Mouse (Mus musculus) stomach, embryonic 16.5 days (tissue): ENCODE data around the gene Polr1c. TPM values are rescaled to one million over a fixed set of nuclear protein-coding genes. Genes with fewer than 3 reads are reported as not detected.

ENCODE experiments used
- ATAC-seq: fragments of 200-750 bp; cut with Nextera tagmentation; 2 replicates; pipeline ENCODE4 v1.8.0; 2017; ENCODE audit warnings: moderate number of reproducible peaks, moderate TSS enrichment; ENCODE audit not compliant: insufficient read depth, low FRiP score
- H3K27ac ChIP-seq: fragments of 300-500 bp; sonication (generic); 2 replicates; pipeline ENCODE4 v1.5.1; 2014; ENCODE audit warnings: low read length
- H3K27me3 ChIP-seq: fragments of 300-500 bp; sonication (generic); 2 replicates; pipeline ENCODE4 v1.6.1; 2014; ENCODE audit warnings: low read length, control low read depth, mixed read lengths; ENCODE audit not compliant: control insufficient read depth, insufficient read depth
- H3K36me3 ChIP-seq: fragments of 300-500 bp; sonication (generic); 2 replicates; pipeline ENCODE4 v1.6.1; 2014; ENCODE audit warnings: low read length; ENCODE audit not compliant: control insufficient read depth, insufficient read depth
- H3K4me1 ChIP-seq: fragments of 300-500 bp; sonication (generic); 2 replicates; pipeline ENCODE4 v1.6.1; 2014; ENCODE audit warnings: low read length, control low read depth, mixed read lengths; ENCODE audit not compliant: control insufficient read depth, insufficient read depth
- H3K4me2 ChIP-seq: fragments of 300-500 bp; sonication (generic); 2 replicates; pipeline ENCODE4 v1.6.1; 2014; ENCODE audit warnings: low read depth, low read length, mixed read lengths
- H3K4me3 ChIP-seq: fragments of 300-500 bp; sonication (generic); replicated peaks from 2 replicates; pipeline ENCODE4 v1.5.1; 2014; ENCODE audit warnings: mild to moderate bottlenecking, low read length
- H3K9ac ChIP-seq: fragments of 300-500 bp; sonication (generic); 2 replicates; pipeline ENCODE4 v1.6.1; 2014; ENCODE audit warnings: low read length
- H3K9me3 ChIP-seq: fragments of 300-500 bp; sonication (generic); replicated peaks from 2 replicates; pipeline ENCODE4 v1.6.1; 2016; ENCODE audit warnings: low read length, control low read depth; ENCODE audit not compliant: control insufficient read depth
- WGBS: fragments of 180-500 bp; shearing (Covaris S2); extraction: QIAGEN DNeasy Blood & Tissue Kit; methylation state at CpG from one replicate; pipeline ENCODE4 v1.1.7; 2014; 5-methylcytosine and 5-hydroxymethylcytosine counted together
- polyA plus RNA-seq: library from polyadenylated mRNA; unstranded; fragments of >200 nt; fragmentation: Nextera tagmentation; extraction: Ambion mirVana; gene quantifications from 2 replicates; pipeline ENCODE4 v1.2.1, GENCODE M21; 2015

Gene Polr1c
- polyA plus RNA-seq, 1 experiment from 2014 or later: 67.9 TPM

- peak overlapping the region; percentile 26 for H3K27ac ChIP-seq
- peaks cover 27% of the 10 kb centered on the region for H3K4me1 ChIP-seq
- H3K4me3 ChIP-seq: no peak overlapping the region
- WGBS: 70% methylated on average over 10 of the region's 10 CpGs
- H3K4me2 ChIP-seq: no peak overlapping the region
- no peaks in the 10 kb centered on the region for H3K9me3 ChIP-seq
- peaks cover 10% of the 10 kb centered on the region; the same call in 1 of the 2 replicates for H3K36me3 ChIP-seq
- no peak for ATAC-seq
- no peaks in the 10 kb centered on the region for H3K27me3 ChIP-seq
- H3K9ac ChIP-seq: no peak overlapping the region
These were observed 20.3 kb upstream of the Polr1c start for GRCm38 (mm10) chr17:46268026-46268720.

GRCm38 (mm10) chr17:46267511-46267910, 19.7 kb upstream of the Polr1c start:
- 79% methylated on average over 7 of the region's 7 CpGs for WGBS
- H3K9me3 ChIP-seq: no peaks in the 10 kb centered on the region
- H3K27ac ChIP-seq: peak overlapping the region; percentile 26
- no peak for ATAC-seq
- H3K27me3 ChIP-seq: no peaks in the 10 kb centered on the region
- no peak overlapping the region for H3K4me3 ChIP-seq
- peaks cover 10% of the 10 kb centered on the region; the same call in 1 of the 2 replicates for H3K36me3 ChIP-seq
- peaks cover 27% of the 10 kb centered on the region for H3K4me1 ChIP-seq
- no peak overlapping the region for H3K4me2 ChIP-seq
- no peak overlapping the region for H3K9ac ChIP-seq

DNA sequence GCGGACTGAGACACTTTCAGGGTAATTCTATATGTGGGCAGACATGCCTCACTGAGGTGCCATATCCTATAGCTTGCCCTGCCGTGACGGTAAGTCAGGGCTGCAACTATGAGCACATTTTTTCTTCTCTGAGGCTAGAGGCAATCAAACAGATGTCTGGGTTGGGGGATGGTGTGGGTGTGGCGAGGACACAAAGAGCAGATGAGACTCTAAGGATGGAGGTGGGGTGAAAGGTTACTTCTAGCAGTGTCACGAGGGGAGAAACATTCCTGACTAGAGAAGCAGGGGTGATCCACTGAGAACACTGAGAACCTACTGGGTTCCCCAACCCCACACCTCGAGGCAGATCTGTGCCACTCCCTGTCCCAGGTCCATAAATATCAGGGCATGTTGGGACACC, 19.1 kb upstream of the Polr1c start:
- 56% methylated on average over 6 of the region's 6 CpGs for WGBS
- Histone ChIP-seq H3K27me3 (no peaks in the 10 kb centered on the region), H3K4me3 (no peak overlapping the region), H3K9me3 (no peaks in the 10 kb centered on the region), H3K4me2 (no peak overlapping the region), H3K9ac (no peak overlapping the region), H3K27ac (peak overlapping the region; percentile 26), H3K4me1 (peaks cover 27% of the 10 kb centered on the region), H3K36me3 (peaks cover 12% of the 10 kb centered on the region)
- no peak for ATAC-seq

DNA sequence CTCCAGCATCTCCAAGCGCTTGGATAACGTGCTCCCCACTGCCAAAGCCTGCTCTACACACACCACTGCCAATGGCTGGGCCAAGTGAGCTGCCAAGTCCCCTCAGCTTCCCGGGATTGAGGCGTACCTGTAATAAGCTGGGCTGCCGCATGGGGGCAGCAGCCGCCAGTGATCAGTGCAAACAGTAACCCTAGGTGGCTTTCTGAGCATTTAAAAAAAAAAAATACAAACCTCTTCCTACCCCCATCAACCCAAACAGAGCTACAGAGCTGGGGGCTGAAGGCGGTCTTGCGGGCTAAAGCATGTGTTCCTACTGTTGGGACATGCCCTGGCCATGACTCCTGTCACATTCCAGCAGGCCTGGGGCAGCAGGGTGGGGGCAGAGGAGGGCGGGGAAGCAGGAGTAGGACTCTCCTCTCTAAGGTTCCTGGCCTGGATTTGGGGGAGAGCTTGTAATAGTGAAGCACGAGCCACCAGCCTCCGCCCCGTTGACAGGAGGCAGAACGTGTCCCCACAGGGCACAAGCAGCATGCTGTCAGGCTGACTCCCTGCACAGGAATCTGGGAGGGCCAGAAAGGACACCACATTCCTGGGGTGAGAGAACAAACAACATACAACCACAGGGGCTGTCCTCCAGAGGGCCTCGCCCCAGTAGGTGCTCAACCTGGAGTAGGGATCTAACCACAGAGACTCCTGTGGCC, 18.2 kb upstream of the Polr1c start:
- Histone ChIP-seq H3K27ac (peak overlapping the region; percentile 46), H3K4me2 (no peak overlapping the region), H3K9ac (no peak overlapping the region), H3K36me3 (peaks cover 19% of the 10 kb centered on the region), H3K9me3 (no peaks in the 10 kb centered on the region), H3K27me3 (no peaks in the 10 kb centered on the region), H3K4me1 (peaks cover 27% of the 10 kb centered on the region), H3K4me3 (no peak overlapping the region)
- WGBS: 21% methylated on average over 14 of the region's 14 CpGs
- peak; percentile 81 for ATAC-seq

GRCm38 (mm10) chr17:46265502-46265901, 17.6 kb upstream of the Polr1c start:
- WGBS: 86% methylated on average over 12 of the region's 12 CpGs
- peaks cover 27% of the 10 kb centered on the region for H3K4me1 ChIP-seq
- H3K9me3 ChIP-seq: no peaks in the 10 kb centered on the region
- H3K27ac ChIP-seq: peak overlapping the region; percentile 46; the same call in 1 of the 2 replicates
- no peak overlapping the region for H3K9ac ChIP-seq
- ATAC-seq: no peak
- no peak overlapping the region for H3K4me2 ChIP-seq
- no peaks in the 10 kb centered on the region for H3K27me3 ChIP-seq
- peaks cover 20% of the 10 kb centered on the region for H3K36me3 ChIP-seq
- no peak overlapping the region for H3K4me3 ChIP-seq

DNA sequence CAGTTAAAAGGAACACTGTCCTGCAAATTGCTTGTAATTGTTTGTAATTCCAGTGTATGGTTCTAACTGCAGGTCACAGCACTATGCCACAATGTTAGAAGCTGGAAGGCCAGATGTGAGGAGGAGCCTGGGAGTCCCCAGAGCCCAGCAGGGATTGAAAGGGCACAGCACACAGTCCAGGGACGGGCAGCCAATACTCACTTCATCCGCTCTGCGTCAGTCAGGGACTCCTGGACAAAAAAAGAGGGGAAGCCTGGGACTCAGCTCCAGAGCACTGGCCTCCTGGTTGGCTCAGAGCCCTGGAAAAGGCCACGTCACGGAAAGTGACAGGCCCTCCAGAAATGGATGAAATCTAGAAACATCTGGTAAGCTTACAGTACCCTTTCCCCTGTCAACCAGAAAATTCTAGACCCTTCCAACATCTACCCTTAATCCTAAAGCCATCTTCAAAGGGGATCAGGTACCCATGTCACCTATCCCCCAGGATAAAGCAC, 14.4 kb upstream of the Polr1c start:
- H3K27ac ChIP-seq: no peak overlapping the region
- H3K4me3 ChIP-seq: no peak overlapping the region
- H3K9ac ChIP-seq: no peak overlapping the region
- peaks cover 13% of the 10 kb centered on the region; the same call in 1 of the 2 replicates for H3K4me1 ChIP-seq
- peaks cover 30% of the 10 kb centered on the region for H3K36me3 ChIP-seq
- no peaks in the 10 kb centered on the region for H3K9me3 ChIP-seq
- no peak for ATAC-seq
- H3K4me2 ChIP-seq: no peak overlapping the region
- 93% methylated on average over 5 of the region's 5 CpGs for WGBS
- no peaks in the 10 kb centered on the region for H3K27me3 ChIP-seq

GRCm38 (mm10) chr17:46259675-46260074, 11.8 kb upstream of the Polr1c start:
- H3K9me3 ChIP-seq: no peaks in the 10 kb centered on the region
- no peak overlapping the region for H3K9ac ChIP-seq
- peaks cover 6% of the 10 kb centered on the region for H3K27me3 ChIP-seq
- no peak overlapping the region for H3K4me3 ChIP-seq
- ATAC-seq: no peak
- no peak overlapping the region for H3K27ac ChIP-seq
- WGBS: 87% methylated on average over 17 of the region's 17 CpGs
- no peaks in the 10 kb centered on the region for H3K4me1 ChIP-seq
- no peak overlapping the region for H3K4me2 ChIP-seq
- peaks cover 30% of the 10 kb centered on the region for H3K36me3 ChIP-seq

GRCm38 (mm10) chr17:46258279-46259053, 10.6 kb upstream of the Polr1c start:
- no peak for ATAC-seq
- Histone ChIP-seq H3K4me2 (no peak overlapping the region), H3K4me3 (no peak overlapping the region), H3K27me3 (peaks cover 13% of the 10 kb centered on the region), H3K9ac (no peak overlapping the region), H3K27ac (no peak overlapping the region), H3K36me3 (peaks cover 21% of the 10 kb centered on the region), H3K9me3 (no peaks in the 10 kb centered on the region), H3K4me1 (peaks cover 6% of the 10 kb centered on the region; the same call in 1 of the 2 replicates)
- 85% methylated on average over 30 of the region's 30 CpGs for WGBS
